Mouse (Mus musculus) naive thymus-derived CD4-positive, alpha-beta T cell, adult 5 months (primary cell): ENCODE results near the gene Mrgprf. TPM values are rescaled to one million over a fixed set of nuclear protein-coding genes. Genes with fewer than 3 reads are reported as not detected.

Experiments
- polyA plus RNA-seq: library from polyadenylated mRNA; unstranded; fragments of 100-300 nt; shearing (Covaris generic); gene quantifications from one replicate; pipeline ENCODE4 v1.2.1, GENCODE M21; 2017

Gene Mrgprf
- polyA plus RNA-seq = not detected

DNA sequence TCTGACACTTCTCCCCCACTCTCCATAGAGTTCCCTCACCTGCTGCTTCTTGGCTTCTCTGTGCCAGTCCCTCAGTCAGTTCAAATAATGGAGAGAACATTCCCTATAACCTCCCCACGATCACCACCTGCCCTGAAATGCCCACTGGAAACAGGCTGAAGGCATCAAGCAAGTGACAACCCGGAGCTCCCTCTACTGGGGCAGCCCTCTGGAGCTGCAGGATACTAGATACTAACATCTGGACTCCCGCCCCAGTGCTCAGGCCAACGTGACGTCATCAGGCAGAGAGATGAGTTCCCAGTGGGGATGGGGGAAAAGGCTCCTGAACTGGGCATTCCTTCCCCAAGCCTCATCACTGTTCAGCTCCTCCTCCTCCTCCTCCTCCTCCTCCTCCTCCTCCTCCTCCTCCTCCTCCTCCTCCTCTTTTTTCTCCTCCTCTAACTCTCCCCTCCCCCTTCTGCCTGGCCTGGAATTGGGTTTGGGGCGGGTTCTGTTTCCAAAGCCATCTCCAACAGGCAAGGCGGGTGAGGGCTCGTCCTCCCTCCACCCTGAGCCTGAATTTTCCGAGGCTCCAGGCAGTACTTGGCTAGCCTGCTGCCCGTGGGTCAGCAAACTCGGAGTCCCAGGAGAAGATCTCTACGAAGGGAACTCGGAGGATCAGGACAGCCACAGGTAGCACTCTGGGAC, at the start of gene Mrgprf:
Gene Mrgprf, plus strand, starts transcription at position 508 of the 687 bp plus-strand sequence.

DNA sequence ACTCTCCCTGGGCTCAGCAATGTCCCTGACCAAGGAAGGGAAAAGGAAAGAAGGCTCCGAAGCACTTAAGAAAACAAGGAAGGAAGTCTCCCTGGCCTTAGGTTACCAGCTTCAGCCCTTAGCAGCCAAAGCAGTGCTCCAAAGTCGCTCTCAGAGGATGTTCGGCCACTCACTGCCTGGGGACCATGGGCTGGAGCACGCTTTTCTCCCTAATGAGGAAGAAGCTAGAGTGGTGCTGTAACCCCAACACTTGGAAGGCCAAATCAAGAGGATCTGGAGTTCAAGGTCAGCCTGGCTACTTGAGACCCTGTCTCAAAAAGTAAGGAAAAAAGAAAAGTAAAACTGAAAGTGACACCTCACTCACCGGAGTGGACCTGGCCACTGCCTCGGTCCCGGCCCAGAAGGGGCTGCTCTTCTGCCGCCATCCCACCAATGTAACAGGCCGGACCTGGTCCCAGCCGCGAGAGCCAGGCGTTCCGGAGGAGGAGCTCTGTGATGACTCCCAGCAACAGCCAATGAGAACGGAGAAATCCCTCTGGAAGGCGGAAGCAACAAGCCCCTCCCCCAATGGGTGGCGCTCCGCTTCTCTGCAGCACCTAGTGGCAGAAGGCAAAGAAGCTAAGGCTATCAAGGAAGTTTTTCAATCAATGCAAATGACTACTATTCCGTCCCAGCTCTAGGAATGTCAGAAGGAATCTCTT, 17.0 kb upstream of the Mrgprf start, which contains the start of gene Tpcn2:
Gene Tpcn2, minus strand, starts transcription at position 525 of the 701 bp plus-strand sequence.

DNA sequence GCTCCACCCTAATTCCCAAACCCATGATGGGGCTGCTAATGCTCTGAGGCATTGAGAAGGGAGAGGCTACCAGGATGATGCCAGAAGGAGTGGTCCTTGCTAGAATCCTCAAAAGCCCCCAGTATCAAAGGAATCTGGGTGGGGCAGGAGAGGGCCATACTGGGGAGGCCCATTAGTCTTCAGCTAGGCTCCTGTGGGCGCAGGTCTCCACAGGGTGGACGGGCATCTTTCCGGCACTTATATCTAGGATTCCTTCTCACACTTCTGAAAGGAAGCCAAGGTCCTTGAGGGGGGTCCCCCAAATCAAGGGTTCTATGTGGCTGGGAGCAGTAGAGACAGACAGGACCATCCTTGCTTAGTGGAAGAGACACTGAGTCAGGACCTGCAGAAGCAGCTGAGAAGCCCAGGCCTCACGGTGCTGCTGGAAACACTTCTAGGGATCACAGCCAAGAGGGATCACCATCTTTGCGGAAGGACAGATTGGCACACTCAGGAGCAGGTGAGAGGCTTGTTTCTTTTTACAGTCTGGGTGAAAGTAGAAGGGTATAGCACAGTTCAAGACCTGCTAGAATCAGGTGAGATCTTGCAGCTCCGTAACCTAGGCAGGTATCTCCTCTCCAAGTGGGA, 14.3 kb downstream of the Mrgprf start, which contains the start of gene Mrgprd:
Gene Mrgprd, plus strand, starts transcription at position 51 of the 627 bp plus-strand sequence.

Other genes with a start within 250 kb of the Mrgprf start
- not detected for gene 1810010D01Rik, start 92.7 kb upstream of the Mrgprf start, polyA plus RNA-seq
- gene Tpcn2, start 16.8 kb upstream of the Mrgprf start, polyA plus RNA-seq = 15.1 TPM
- gene Mrgprd, start 14.0 kb downstream of the Mrgprf start, polyA plus RNA-seq = not detected